Mouse (Mus musculus) lung, postnatal 14 days (tissue): ENCODE data around the gene Chd9.

Experiments
- DNase-seq: peaks from one replicate; pipeline ENCODE4 v3.0.0; 2021

The Chd9 gene

GRCm38 (mm10) chr8:91089601-91090000 lies 261.4 kb downstream of the Chd9 start:
- DNase-seq = no peak

GRCm38 (mm10) chr8:91094135-91094534 lies 266.0 kb downstream of the Chd9 start:
- no peak for DNase-seq

- DNase-seq = no peak
Measured at GRCm38 (mm10) chr8:91098106-91098505, 270.0 kb downstream of the Chd9 start.
